Mouse (Mus musculus) erythroblast, embryonic 14.5 days (primary cell): ENCODE results near the gene Ppp4r2. TPM values are rescaled to one million over a fixed set of nuclear protein-coding genes. Genes with fewer than 3 reads are reported as not detected.

ENCODE experiments used
- H3K27me3 ChIP-seq: 2 replicates; pipeline ENCODE4 v1.6.1; 2012; ENCODE audit warnings: inconsistent platforms; ENCODE audit not compliant: control insufficient read depth
- H3K36me3 ChIP-seq: 2 replicates; pipeline ENCODE4 v1.6.1; 2012; ENCODE audit warnings: mild to moderate bottlenecking, inconsistent platforms; ENCODE audit not compliant: control insufficient read depth
- H3K4me1 ChIP-seq: 2 replicates; pipeline ENCODE4 v1.6.1; 2012; ENCODE audit warnings: inconsistent platforms; ENCODE audit not compliant: control insufficient read depth
- H3K4me3 ChIP-seq: replicated peaks from 2 replicates; pipeline ENCODE3; 2012; ENCODE audit warnings: moderate library complexity, mild to moderate bottlenecking, inconsistent platforms
- H3K9me3 ChIP-seq: 2 replicates; pipeline ENCODE4 v1.6.1; 2012; ENCODE audit warnings: low read length, inconsistent platforms, mixed read lengths; ENCODE audit not compliant: control insufficient read depth
- GATA1 ChIP-seq: IDR thresholded peaks from 2 replicates; pipeline ENCODE4 v1.6.1; 2012; ENCODE audit warnings: low read length, inconsistent platforms, mixed read lengths
- TAL1 ChIP-seq: IDR thresholded peaks from 3 replicates; pipeline ENCODE4 v1.6.1; 2012; ENCODE audit warnings: low read length, inconsistent platforms, mixed read lengths
- polyA plus RNA-seq: library from polyadenylated mRNA; stranded (reverse); fragments of >175 nt; gene quantifications from 2 replicates; pipeline ENCODE4 v1.2.3, GENCODE M21; 2012

The Ppp4r2 gene
- polyA plus RNA-seq, 1 experiment = 3.9 TPM

DNA sequence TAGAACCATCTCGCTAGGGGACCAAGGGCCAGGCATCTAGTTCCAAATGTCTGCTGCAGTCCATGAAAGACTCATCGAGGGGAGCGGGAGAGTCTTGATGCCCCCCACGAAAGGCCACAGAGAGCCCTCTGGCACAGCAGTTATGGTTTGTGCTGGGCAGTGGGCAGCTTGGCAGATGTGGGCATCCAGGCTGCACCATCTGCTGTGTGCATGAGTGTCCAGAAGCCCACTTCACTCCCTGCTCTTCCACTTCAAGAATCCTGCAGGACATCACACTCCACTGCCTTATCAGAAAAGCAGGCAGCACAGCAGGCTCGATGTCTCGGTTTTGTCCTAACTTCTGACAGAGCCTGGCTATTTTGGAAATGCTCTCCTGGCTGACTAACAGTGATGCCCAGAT lies 55.9 kb downstream of the Ppp4r2 start:
- Histone ChIP-seq H3K9me3 (no peaks in the 10 kb centered on the region), H3K4me3 (no peak overlapping the region), H3K27me3 (no peaks in the 10 kb centered on the region), H3K36me3 (no peaks in the 10 kb centered on the region), H3K4me1 (no peaks in the 10 kb centered on the region)
- TF ChIP-seq TAL1 (no peak), GATA1 (no peak)

DNA sequence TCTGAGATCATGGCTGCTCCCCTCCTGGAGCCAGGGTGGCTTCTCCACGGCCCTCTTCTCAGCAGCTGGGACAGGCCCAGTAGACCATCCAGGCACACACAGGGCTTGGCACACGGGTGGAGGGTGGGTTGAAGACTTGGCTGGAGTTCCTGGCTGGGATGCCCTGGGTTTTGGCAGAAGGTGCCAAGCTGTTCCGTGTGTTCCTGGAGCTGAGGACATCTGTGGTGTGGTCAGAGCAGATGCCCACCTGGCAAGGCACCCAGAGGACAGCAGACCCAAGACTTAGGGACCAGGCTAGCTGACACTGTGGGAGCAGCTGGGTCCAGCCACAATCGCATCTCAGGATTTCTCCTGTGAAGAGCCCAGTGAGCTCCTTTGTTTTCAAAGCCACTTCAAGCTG lies 59.1 kb downstream of the Ppp4r2 start:
- no peak overlapping the region for H3K4me3 ChIP-seq
- no peak for TF ChIP-seq TAL1
- TF ChIP-seq GATA1 = no peak
- H3K27me3 ChIP-seq = no peaks in the 10 kb centered on the region
- H3K9me3 ChIP-seq = no peaks in the 10 kb centered on the region
- H3K36me3 ChIP-seq = no peaks in the 10 kb centered on the region
- no peaks in the 10 kb centered on the region for H3K4me1 ChIP-seq

DNA sequence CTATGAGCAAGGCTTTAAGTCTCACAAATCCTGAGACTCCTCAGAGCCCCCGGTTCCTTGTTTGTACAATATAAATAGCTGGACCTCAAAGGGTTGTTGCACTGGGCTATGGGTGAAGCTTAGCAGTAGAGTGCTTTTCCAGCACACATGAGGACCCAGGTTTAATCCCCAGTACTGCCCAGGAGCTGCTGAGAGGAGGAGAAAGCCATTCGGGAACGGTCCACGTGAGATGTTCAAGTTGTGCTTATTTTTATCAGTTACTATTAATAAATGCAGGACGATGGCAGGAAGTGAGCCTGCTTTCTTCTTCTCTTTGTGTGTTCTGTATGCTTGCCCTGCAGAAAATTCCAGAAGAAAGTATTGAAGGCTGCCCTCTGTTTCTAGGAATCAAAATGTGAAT lies 59.7 kb downstream of the Ppp4r2 start:
- no peaks in the 10 kb centered on the region for H3K4me1 ChIP-seq
- no peaks in the 10 kb centered on the region for H3K9me3 ChIP-seq
- H3K27me3 ChIP-seq = no peaks in the 10 kb centered on the region
- no peak overlapping the region for H3K4me3 ChIP-seq
- TF ChIP-seq GATA1 (no peak), TAL1 (no peak)
- no peaks in the 10 kb centered on the region for H3K36me3 ChIP-seq

DNA sequence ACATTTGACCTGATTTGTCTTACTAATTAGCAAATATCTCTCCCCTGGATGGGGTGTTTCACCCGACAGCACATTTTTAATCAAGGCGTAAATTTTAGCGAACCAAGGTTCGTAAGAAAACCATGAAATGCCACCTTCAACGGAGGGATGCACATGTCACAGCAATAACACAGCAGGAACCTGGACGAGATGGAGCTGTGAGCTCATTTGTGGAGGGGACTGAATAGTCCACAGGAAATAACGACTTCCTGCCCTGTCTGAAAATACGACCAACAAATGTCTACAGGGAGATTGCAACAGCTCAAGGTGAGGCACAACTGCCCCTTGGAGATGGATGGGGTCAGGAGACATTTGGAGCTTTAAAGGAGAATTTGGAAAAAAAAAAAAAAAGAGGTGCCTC lies 61.8 kb downstream of the Ppp4r2 start:
- Histone ChIP-seq H3K9me3 (no peaks in the 10 kb centered on the region), H3K4me3 (no peak overlapping the region), H3K27me3 (no peaks in the 10 kb centered on the region), H3K36me3 (no peaks in the 10 kb centered on the region), H3K4me1 (no peaks in the 10 kb centered on the region)
- TF ChIP-seq TAL1 = no peak
- TF ChIP-seq GATA1 = no peak

DNA sequence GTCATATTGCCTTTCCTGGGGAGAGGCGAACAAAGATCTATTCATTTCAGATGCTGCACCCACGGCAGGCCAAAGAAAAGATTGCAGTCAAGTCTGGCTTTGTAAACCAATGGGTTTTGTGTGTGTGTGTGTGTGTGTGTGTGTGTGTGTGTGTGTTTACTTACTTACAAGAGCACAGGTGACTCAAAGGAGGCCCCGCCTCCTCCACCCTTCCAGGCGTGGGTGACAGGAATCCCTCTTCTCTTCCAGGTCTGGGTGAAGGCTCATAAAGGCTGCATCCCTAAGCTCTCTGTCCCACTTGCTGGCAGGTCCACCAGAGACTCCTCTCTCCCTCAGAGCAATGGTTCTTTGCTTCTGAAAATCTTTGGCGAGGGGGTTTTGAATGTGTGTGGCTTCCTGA lies 63.5 kb downstream of the Ppp4r2 start:
- TF ChIP-seq GATA1 = no peak
- no peak for TF ChIP-seq TAL1
- Histone ChIP-seq H3K9me3 (no peaks in the 10 kb centered on the region), H3K4me1 (no peaks in the 10 kb centered on the region)

DNA sequence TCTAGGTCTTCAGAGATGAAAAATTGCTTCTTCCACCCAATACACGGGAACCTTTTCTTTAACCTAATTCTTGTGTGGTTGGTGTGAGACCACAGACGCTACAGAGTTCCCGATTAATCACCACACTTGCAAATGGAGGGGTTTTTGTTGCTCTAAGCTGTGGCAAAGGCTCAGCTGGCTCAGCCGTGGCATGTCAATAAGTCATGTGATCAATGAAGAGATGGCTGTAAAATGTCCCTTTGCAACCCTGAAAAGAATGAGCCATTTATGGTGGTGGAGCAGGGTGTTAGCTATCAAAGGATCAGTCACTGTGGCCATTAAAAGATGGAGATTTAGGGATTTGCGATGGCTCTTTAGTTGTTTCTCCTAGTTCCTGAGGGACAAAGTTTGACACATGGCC lies 71.0 kb downstream of the Ppp4r2 start:
- H3K9me3 ChIP-seq = no peaks in the 10 kb centered on the region
- no peaks in the 10 kb centered on the region for H3K36me3 ChIP-seq
- H3K27me3 ChIP-seq = no peaks in the 10 kb centered on the region
- TF ChIP-seq TAL1 (no peak), GATA1 (no peak)
- no peak overlapping the region for H3K4me3 ChIP-seq
- H3K4me1 ChIP-seq = no peaks in the 10 kb centered on the region

More for the DNA sequence above, 63.5 kb downstream of the Ppp4r2 start:
- Histone ChIP-seq H3K4me3 (no peak overlapping the region), H3K27me3 (no peaks in the 10 kb centered on the region), H3K36me3 (no peaks in the 10 kb centered on the region)

DNA sequence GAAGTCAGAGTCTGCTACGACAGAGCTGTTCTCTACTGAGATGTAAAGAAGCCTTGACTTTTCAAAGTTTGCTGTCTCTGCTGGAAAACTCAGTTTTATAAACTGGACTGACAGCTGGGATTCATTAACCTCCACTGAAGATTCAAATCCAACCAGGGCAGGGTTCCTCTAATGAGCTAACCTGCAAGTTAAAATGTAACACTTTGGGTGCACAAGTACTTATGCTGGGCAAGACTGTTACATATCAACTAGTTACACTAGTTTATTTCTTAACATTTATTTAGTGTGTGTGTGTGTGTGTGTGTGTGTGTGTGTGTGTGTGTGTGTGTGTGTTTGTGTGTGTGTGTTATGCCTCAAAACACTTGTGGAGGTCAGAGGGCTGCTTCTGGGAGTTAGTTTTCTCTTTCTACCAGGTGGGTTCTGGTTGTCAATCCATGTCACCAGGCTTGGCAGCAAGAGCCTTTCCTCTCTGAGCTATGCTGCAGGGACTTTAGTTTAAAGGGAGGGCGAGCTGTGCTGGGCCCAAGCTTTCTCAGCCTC lies 76.8 kb downstream of the Ppp4r2 start:
- no peaks in the 10 kb centered on the region for H3K36me3 ChIP-seq
- TF ChIP-seq GATA1 = no peak
- TF ChIP-seq TAL1 = no peak
- H3K9me3 ChIP-seq = no peaks in the 10 kb centered on the region
- no peaks in the 10 kb centered on the region for H3K27me3 ChIP-seq
- H3K4me3 ChIP-seq = no peak overlapping the region
- H3K4me1 ChIP-seq = no peaks in the 10 kb centered on the region

Other genes starting within 250 kb of the Ppp4r2 start
- gene Shq1, start 162.5 kb upstream of the Ppp4r2 start, polyA plus RNA-seq = 0.82 and 1.0 TPM in 2 replicates
- not detected in 2 replicates for gene Gxylt2, start 128.9 kb upstream of the Ppp4r2 start, polyA plus RNA-seq